Mouse (Mus musculus) hindbrain, embryonic 11.5 days (tissue): Measurements from ENCODE around the gene Scgb1a1. TPM values are rescaled to one million over a fixed set of nuclear protein-coding genes. Genes with fewer than 3 reads are reported as not detected.
"Not testable (repeated sequence)": the region's sequence is repeated elsewhere in the genome, so short reads cannot be mapped to it uniquely, and the experiment has no call there.

Source experiments
- ATAC-seq: fragments of 200-750 bp; cut with Nextera tagmentation; 2 replicates; pipeline ENCODE4 v1.8.0; 2017; ENCODE audit warnings: mild to moderate bottlenecking, moderate TSS enrichment, moderate library complexity; ENCODE audit not compliant: low FRiP score
- DNase-seq: peaks from one replicate; pipeline ENCODE4 v3.0.0-alpha.2; 2015; ENCODE audit warnings: low spot score
- H3K27ac ChIP-seq: fragments of 300-500 bp; sonication (generic); 2 replicates; pipeline ENCODE4 v1.5.1; 2014; ENCODE audit warnings: mild to moderate bottlenecking, low read depth, low read length
- H3K27me3 ChIP-seq: fragments of 300-500 bp; sonication (generic); 2 replicates; pipeline ENCODE4 v1.6.1; 2014; ENCODE audit warnings: mild to moderate bottlenecking, low read length, moderate library complexity, mixed read lengths; ENCODE audit not compliant: control insufficient read depth, insufficient read depth
- H3K36me3 ChIP-seq: fragments of 300-500 bp; sonication (generic); 2 replicates; pipeline ENCODE4 v1.6.1; 2014; ENCODE audit warnings: mild to moderate bottlenecking, low read length, moderate library complexity, mixed read lengths; ENCODE audit not compliant: control insufficient read depth, insufficient read depth
- H3K4me1 ChIP-seq: fragments of 300-500 bp; sonication (generic); replicated peaks from 2 replicates; pipeline ENCODE4 v1.6.1; 2014; ENCODE audit warnings: low read length, mixed read lengths; ENCODE audit not compliant: control insufficient read depth, insufficient read depth
- H3K4me2 ChIP-seq: fragments of 300-500 bp; sonication (generic); replicated peaks from 2 replicates; pipeline ENCODE4 v1.6.1; 2014; ENCODE audit warnings: mild to moderate bottlenecking, low read depth, low read length
- H3K4me3 ChIP-seq: fragments of 300-500 bp; sonication (generic); 2 replicates; pipeline ENCODE4 v1.5.1; 2014; ENCODE audit warnings: low read depth, low read length
- H3K9ac ChIP-seq: fragments of 300-500 bp; sonication (generic); 2 replicates; pipeline ENCODE4 v1.6.1; 2014; ENCODE audit warnings: low read depth, low read length
- H3K9me3 ChIP-seq: fragments of 300-500 bp; sonication (generic); 2 replicates; pipeline ENCODE4 v1.6.1; 2016; ENCODE audit warnings: low read length; ENCODE audit not compliant: control insufficient read depth
- WGBS: fragments of 180-500 bp; shearing (Covaris S2); extraction: QIAGEN DNeasy Blood & Tissue Kit; methylation state at CpG from one replicate; pipeline ENCODE4 v1.1.7; 2014; 5-methylcytosine and 5-hydroxymethylcytosine counted together
- polyA plus RNA-seq: library from polyadenylated mRNA; unstranded; fragments of >200 nt; fragmentation: Nextera tagmentation; extraction: Ambion mirVana; gene quantifications from 2 replicates; pipeline ENCODE4 v1.2.1, GENCODE M21; 2014

Gene Scgb1a1
- not detected in 2 replicates for polyA plus RNA-seq

DNA sequence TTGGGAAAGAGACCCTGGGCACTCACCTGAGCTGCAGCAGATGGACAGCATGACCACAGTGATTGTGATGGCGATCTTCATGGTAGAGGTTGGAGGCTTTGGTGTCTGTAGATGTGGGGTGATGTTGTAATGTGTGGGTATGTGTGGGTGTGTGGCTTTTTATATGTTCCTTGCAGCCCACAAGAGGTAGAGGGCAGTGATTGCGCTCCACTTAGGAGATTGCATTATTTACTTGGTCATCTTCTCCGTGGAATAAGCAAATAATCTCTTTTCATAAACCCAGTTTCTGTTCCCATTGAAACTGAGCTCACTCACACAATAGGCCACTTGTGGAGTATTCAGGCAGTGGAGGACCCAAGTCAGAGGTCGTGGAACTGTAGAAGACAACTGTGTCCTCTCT, at the start of gene Scgb1a1:
Scgb1a1 (minus strand) TSS at position 138 of the 400 bp plus-strand sequence.
- no peaks in the 10 kb centered on the region for H3K4me1 ChIP-seq
- DNase-seq (no peak), ATAC-seq (no peak)
- H3K27ac ChIP-seq: no peak within 1 kb of the TSS
- H3K4me3 ChIP-seq: no peak within 1 kb of the TSS
- 80% methylated on average over 4 of the region's 4 CpGs for WGBS
- H3K36me3 ChIP-seq: no peaks in the 10 kb centered on the region
- no peak within 1 kb of the TSS for H3K4me2 ChIP-seq
- H3K9ac ChIP-seq: no peak within 1 kb of the TSS
- no peaks in the 10 kb centered on the region for H3K9me3 ChIP-seq
- H3K27me3 ChIP-seq: no peaks in the 10 kb centered on the region

GRCm38 (mm10) chr19:9137159-9137558, 49.4 kb upstream of the Scgb1a1 start:
- H3K36me3 ChIP-seq: no peaks in the 10 kb centered on the region
- H3K4me3 ChIP-seq: no peak overlapping the region
- DNase-seq (no peak), ATAC-seq (no peak)
- H3K9ac ChIP-seq: no peak overlapping the region
- no peaks in the 10 kb centered on the region for H3K9me3 ChIP-seq
- no peaks in the 10 kb centered on the region for H3K4me1 ChIP-seq
- H3K27ac ChIP-seq: no peak overlapping the region
- H3K4me2 ChIP-seq: no peak overlapping the region
- H3K27me3 ChIP-seq: no peaks in the 10 kb centered on the region
- 97% methylated on average over 1 of the region's 1 CpGs for WGBS

GRCm38 (mm10) chr19:9135512-9136331, 48.0 kb upstream of the Scgb1a1 start, which contains the start of gene Asrgl1:
Gene Asrgl1, minus strand, starts transcription at chr19:9135636.
- Histone ChIP-seq H3K9ac (peak within 1 kb of the TSS; percentile 77), H3K27me3 (no peaks in the 10 kb centered on the region), H3K9me3 (no peaks in the 10 kb centered on the region), H3K4me3 (peak within 1 kb of the TSS; percentile 67), H3K4me2 (peak within 1 kb of the TSS; percentile 96), H3K36me3 (no peaks in the 10 kb centered on the region), H3K4me1 (no peaks in the 10 kb centered on the region), H3K27ac (no peak within 1 kb of the TSS)
- DNase-seq (peak; percentile 93), ATAC-seq (peak; percentile 98)
- 13% methylated on average over 31 of the region's 31 CpGs for WGBS

GRCm38 (mm10) chr19:9134746-9135511, 47.2 kb upstream of the Scgb1a1 start:
- H3K27me3 ChIP-seq: no peaks in the 10 kb centered on the region
- H3K9me3 ChIP-seq: no peaks in the 10 kb centered on the region
- peak overlapping the region; percentile 96 for H3K4me2 ChIP-seq
- H3K4me3 ChIP-seq: peak overlapping the region; percentile 67
- DNase-seq (peak; percentile 49), ATAC-seq (peak; percentile 83)
- WGBS: 2% methylated on average over 32 of the region's 37 CpGs
- no peak overlapping the region for H3K27ac ChIP-seq
- H3K4me1 ChIP-seq: no peaks in the 10 kb centered on the region
- H3K9ac ChIP-seq: peak overlapping the region; percentile 77
- no peaks in the 10 kb centered on the region for H3K36me3 ChIP-seq

DNA sequence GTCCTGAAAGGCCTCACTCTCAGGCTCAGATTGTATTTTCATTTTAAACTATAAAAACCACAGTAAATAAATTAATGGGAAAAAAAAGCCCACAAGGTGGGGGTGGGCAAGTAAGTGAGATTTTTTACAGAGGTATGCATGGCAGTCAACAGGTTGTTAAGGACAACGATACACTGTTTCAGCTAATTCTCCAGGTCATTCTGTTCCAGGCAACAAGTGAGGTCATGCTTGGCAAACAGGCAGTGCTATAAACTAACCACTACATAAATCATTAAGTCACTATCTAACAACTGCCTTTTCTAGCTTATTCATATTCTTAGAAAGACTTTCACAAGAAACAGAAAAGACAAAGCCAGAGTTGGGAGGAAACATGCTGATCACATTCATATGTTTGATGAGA, 42.2 kb upstream of the Scgb1a1 start:
- H3K4me2 ChIP-seq: no peak overlapping the region
- H3K9me3 ChIP-seq: no peaks in the 10 kb centered on the region
- DNase-seq (no peak), ATAC-seq (no peak)
- no peaks in the 10 kb centered on the region for H3K36me3 ChIP-seq
- no peak overlapping the region for H3K4me3 ChIP-seq
- no peaks in the 10 kb centered on the region for H3K4me1 ChIP-seq
- H3K27me3 ChIP-seq: no peaks in the 10 kb centered on the region
- H3K9ac ChIP-seq: no peak overlapping the region
- WGBS: 81% methylated on average over 1 of the region's 1 CpGs
- no peak overlapping the region for H3K27ac ChIP-seq

DNA sequence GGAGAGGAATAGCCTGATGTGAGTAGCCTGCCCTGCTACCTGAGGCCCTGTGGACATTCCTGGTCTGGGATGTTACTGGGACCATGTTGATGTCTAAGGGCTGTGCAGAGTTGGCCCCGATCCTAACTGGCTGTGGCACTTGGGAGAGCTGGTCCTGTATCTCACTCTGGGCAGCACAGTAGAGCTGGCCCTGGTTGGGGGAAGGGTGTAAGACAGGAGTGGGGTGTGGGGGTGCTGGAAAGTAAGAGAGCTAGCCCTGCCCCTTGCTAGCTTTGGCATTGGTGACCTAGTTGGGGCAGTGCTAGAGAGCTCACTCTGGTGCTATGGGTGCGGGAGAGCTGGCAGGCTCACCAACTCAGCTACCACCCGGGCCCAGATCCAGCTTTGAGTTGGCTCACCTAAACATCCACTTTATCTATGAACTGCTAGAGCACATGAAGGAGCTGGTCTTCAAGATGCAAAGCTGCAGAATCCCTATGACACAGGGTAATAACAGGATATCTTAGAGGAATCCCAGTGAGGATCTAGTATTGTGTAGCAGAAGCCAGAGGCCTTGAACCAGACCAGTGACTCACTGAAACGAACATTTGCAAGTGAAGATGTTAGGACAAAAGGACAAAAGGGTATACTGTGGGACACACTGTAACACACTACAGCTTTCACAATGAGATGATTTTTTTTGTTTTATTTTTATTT, 40.9 kb upstream of the Scgb1a1 start:
- DNase-seq: no peak
- ATAC-seq: no peak

GRCm38 (mm10) chr19:9123986-9124385, 36.2 kb upstream of the Scgb1a1 start:
- not testable (repeated sequence) for H3K9ac ChIP-seq, H3K27me3 ChIP-seq, H3K27ac ChIP-seq, H3K4me1 ChIP-seq, ATAC-seq, DNase-seq, H3K36me3 ChIP-seq, H3K4me3 ChIP-seq, H3K4me2 ChIP-seq, H3K9me3 ChIP-seq
- WGBS: 93% methylated on average over 2 of the region's 2 CpGs

More for the DNA sequence above, 40.9 kb upstream of the Scgb1a1 start:
- no peak overlapping the region for H3K4me3 ChIP-seq
- H3K4me1 ChIP-seq: no peaks in the 10 kb centered on the region
- no peak overlapping the region for H3K9ac ChIP-seq
- H3K27me3 ChIP-seq: no peaks in the 10 kb centered on the region
- H3K9me3 ChIP-seq: no peaks in the 10 kb centered on the region
- H3K4me2 ChIP-seq: no peak overlapping the region
- WGBS: 90% methylated on average over 4 of the region's 4 CpGs
- H3K27ac ChIP-seq: no peak overlapping the region
- H3K36me3 ChIP-seq: no peaks in the 10 kb centered on the region

DNA sequence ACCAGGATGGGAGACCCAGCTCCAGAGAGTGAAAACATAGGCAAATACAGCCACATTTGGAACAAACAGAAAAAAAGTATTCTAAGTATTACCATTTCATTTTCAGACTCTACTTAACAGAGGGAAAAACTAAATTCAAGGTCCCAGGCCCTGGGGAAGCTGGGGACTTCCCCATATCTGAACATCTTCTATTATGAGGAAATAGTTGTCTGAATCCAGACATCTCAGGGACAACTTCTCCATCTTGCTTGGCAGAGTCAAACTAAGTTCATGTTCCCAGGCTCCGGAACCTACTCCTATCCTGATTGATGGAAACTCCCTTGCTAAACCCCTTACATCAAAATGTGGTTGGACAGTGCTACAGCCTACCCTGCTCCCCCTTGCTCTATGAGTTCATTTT, 34.6 kb upstream of the Scgb1a1 start:
- Histone ChIP-seq H3K27me3 (no peaks in the 10 kb centered on the region), H3K4me2 (no peak overlapping the region), H3K9ac (no peak overlapping the region), H3K9me3 (no peaks in the 10 kb centered on the region), H3K4me1 (no peaks in the 10 kb centered on the region), H3K36me3 (no peaks in the 10 kb centered on the region), H3K27ac (no peak overlapping the region), H3K4me3 (no peak overlapping the region)
- DNase-seq: no peak
- ATAC-seq: no peak
- WGBS: 96% methylated on average over 1 of the region's 1 CpGs
